Mouse (Mus musculus) adrenal gland, postnatal 4 days (tissue): ENCODE results near the gene Mmgt2. TPM values are rescaled to one million over a fixed set of nuclear protein-coding genes. Genes with fewer than 3 reads are reported as not detected.
A peak's percentile ranks its signal among the peaks of the same experiment; 100 is the strongest.

Experiments used
- DNase-seq, 2 experiments: peaks; one replicate each; pipeline ENCODE4 v3.0.0; 2021 to 2022; ENCODE audit warnings: low spot score in 2 of 2, mixed read lengths in 2 of 2
- total RNA-seq, 2 experiments: library from RNA; stranded (reverse); gene quantifications; 2 replicates each; pipeline ENCODE4 v1.2.3; 2021

The Mmgt2 gene
- total RNA-seq, 2 experiments from 2014 or later = 49.0 to 53.5 TPM

DNA sequence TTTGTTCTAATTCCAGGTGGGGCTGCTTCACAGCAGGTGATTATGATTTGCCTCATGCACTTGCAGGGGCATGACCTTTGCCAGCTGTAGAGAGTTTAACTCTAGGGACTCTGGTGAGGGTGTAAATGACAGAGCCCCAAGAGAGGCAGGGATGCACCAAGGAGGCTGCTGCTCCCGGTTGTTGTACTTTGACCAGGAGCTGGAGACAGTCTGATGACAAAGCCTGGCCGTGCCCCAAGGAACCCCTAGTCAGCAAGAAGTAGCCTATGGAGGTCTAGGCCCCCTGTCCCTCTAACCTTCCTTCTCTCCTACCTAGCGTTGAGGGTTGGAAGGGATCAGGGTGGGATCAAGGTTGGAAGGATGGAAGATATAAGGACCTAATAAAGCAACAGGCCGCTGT, 33.0 kb upstream of the Mmgt2 start:
- no peak for DNase-seq

DNA sequence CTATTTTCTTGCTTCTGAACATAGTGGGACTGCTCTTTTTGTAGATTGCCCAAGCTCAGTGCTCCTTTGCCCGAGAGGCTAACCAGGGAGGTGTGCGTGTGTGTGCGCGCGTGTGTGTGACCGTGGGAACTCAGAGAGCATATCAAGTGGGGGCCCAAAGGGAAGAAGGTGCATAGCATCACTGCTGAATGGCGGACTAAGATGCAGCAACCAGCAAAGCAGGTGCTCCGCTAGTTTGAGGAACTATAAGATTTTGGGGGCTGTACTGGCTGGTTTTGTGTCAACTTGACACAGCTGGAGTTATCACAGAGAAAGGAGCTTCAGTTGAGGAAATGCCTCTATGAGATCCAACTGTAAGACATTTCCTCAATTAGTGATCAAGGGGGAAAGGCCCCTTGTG, 27.4 kb upstream of the Mmgt2 start:
- no peak for DNase-seq

DNA sequence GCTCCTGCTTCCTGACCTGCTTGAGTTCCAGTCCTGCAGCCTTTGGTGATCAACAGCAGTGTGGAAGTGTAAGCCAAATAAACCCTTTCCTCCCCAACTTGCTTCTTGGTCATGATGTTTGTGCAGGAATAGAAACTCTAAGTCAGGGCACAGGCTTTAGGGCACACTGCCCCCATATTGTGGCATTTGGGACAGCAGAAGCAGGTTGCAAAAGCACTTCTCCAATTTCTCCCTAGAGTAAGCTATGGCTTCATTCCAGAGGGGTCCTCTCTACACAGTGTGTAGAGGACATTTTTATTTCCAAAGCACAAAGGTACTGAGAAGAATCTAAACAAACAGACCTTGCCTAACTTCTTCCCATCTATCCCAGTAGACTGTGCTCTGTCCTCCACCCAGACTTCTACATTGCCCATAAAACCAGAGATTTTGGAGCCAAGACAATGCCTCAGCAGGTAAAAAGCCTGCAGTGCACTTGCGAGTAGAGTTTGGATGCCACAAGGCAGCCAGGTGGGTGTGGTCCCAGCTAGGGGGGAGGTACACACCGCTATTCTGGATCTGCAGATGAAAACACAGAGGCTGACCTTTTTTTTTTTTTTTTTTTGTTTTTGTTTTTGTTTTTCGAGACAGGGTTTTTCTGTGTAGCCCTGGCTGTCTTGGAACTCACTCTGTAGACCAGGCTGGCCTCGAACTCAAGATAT, 26.7 kb upstream of the Mmgt2 start:
- DNase-seq = no peak

DNA sequence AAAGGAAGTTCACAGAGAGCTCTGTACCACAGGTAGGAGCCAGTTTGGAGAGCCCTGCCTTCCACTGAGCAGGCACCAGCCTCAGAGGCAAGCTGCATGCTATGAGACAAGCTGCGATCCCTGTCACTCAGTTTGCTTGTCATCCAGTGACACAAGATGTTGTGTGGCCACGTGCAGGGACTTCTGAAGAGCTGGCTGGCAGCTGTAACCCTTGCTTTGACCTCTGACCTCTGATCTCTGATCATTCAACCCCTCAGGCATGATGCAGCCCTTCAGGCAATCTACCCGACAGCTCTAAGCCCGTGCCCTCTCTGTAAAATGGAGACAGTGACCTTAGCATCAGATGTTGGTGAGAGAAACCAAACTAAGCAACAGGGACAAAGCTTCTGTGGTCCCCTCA, 25.6 kb upstream of the Mmgt2 start:
- DNase-seq = no peak

DNA sequence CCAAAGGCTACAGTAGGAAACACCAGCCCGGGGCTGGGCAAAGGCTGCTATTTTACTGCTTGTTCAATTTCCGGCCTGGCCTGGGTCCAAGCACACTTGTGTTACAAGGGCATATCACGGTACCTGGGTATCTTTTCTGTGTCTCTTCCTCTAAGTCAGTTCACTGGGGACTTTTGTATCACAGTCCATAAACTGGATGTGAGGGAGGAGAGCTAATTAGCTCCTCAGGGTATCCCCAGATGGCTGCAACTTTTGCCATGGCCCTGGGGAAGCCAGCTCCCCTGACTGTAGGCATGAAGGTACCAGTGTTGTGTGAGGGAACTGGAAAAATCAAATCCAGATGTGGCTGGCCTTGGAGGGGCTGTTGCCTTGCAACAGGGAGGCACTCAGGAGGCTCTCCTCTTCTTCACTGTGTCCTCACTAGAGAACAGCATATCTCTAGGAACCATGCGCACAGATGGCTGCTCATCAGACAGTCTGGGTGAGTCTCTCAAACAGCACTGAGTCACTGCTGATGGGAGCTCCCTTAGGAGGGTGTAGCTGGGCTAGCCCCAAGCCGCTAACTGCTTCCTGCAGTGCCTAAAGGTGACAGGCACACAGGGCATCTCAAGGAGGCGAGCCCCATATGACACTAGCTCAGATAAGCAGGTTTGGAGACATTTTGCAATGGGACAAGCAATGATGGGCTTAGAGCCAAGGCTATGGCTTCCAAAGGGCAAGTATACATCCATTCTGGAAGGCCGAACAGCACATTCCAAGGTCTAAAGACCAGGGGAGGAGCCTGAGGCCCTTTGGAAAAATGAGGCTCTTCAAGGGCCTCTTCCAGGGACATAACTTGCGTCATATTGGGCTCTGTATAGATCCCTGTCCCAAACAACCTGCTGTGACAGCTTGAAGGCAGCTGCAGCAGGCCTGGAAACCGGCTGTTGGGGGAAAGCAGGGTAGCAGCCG, 23.8 kb upstream of the Mmgt2 start:
- DNase-seq = peak in 1 of 2 experiments; percentile 53

DNA sequence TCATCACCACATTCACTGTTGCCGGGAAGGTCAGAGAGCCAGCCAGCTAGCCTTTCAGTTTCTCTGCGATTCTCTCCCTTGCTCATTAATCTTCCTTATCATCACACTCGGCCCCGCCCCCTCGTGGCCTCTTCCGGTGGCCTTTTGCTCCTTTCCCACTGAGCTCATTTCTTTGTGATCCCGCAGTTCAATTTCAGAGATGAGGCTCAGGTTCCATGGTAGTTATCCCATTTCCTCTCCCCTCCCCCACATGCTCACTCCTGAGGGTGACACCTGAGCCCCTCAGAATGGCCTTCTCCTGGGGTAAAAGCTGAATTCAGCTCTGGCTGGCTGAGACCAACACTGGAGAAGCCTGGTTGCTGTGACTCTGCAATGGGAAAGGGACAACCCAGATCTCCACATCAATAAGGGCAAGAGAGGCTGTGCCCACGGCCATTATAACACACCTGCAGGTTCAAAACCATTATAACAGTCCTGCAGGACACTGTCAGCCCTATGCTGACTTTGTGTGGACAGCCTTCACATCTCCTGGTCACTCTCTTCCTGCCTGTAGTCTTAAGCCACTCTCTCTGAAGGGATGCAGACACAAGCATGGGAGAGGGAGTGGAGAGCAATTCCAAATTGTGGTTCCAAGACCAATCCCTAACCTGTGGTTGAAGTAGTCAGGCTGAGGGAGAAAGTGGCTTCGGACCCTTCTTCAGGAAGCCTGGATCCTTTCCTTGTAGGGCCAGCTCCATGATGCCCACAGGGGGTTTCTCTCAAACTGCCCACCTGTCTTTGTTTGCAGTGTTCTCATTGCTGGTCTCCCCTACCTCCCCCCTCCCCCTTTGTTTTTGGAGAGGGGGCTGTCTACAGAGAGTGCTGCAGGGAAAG, 18.9 kb upstream of the Mmgt2 start:
- peak in 1 of 2 experiments; percentile 43 for DNase-seq

DNA sequence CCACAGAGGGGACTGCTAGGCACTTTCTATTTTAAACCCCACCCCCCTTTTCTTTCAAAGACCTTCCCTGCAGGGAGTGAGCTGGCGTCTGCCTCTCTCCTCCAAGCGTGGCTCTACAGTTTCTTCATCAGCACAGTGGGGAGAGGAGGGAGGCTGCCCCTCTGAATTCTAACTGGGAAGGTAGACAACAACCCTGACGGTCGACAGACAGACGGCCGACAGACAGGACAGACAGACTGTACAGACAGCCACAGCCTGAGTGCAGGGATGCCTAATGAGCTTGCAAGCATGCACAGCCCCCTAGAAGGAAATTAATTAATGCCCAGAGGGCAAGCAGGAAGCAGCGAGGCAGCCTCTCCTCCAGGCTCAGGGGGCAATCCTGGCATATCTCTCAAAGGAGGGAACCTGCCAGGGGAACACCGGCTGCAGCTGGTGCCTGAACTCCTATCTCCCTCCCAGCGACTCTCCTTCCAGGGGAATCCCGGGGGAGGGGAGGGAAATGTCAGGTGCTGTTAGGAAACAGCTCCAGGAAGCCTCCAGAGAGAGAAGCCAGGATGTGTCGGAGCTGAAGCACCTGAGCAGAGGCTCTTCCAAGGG, 18.1 kb upstream of the Mmgt2 start:
- no peak for DNase-seq

DNA sequence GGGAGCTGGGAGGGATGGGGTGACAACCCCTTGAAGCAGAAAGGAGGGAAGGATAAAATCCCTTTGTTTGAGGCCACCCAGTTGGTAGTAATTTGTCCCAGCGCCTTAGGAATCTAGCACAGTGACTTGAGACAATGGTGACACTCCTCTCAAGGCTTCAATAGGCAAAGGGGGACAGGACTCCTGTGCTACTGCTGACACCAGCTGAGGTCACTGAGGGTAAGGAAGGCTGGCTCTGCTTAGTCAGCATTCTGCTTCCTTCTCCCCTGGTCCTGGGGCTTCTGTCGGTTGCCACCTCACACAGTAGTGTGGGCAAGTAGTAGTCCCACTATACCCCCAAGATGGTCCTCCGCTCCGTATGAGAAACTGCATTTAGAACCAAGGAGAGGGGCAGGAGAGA, 17.3 kb upstream of the Mmgt2 start:
- DNase-seq = no peak

DNA sequence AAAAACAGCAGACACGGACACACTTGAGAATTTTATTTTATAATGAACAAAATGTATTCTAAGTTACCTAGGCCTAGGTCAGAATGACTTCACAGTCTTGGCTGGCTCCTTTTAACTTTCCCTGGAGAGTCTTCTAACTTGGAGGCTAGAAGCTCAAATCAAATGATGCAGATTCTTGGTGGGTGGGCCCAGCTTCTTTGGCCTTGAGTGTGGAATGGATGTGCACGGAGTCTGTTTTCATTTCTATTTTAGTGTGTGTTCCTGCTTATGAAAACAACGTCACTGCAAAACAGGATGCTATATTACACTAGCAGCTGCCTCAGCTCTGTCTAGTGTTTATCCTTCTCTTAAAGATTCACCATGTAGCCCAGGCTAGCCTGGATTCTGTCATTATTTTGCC, 13.1 kb upstream of the Mmgt2 start:
- DNase-seq = no peak

DNA sequence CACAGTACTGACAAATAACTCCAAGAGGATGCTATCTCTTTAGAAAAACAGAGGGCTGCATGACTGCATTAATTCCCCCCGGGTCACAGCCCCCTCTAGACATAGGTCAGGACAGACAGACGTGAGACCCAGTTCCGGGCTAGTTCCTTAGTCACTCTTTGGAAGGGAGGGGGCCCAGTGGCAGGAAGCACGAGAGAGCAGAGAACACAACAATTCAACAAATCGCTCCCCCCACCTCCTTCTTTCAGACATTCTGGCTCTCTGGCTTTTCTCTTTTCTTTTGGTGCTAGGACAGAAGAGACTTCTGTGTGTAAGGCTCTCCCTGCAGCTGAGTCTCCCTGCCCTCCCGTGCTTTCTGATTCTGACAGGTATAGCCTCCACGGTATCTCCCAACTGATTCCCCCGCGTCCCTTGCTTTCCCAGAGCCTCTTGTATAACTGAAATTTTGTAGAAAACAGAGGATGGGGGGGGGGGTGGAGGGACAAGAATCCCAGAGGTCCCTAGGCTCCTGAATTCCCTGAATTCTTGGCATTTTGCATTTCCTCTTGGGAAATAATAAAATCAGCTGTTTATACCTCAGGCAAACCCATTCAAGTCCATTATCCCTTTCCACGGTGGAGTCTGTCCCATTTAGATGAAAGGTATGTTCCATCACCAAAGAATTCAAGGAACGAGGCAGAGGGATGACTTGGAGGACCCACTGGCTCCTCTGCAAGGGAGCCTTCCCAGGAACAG, 12.2 kb upstream of the Mmgt2 start:
- no peak for DNase-seq

DNA sequence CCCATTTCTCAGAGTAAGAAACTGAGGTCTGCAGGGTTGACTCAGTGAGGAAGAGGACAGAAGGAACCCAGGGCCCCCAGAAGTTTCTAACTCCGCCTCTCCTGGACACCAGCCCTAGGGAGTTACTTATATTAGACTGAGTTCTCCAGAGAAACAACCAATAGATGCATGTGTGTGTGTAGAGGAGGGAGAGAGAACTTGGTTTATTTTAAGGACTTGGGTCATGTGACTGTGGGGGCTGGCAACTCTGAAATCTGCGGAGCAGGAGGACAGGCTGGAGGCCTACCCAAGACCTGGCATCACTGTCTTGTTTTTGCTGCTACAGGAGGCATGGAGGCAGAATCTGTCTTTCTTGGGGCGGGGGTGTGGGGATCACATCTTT, 11.6 kb upstream of the Mmgt2 start:
- no peak for DNase-seq

DNA sequence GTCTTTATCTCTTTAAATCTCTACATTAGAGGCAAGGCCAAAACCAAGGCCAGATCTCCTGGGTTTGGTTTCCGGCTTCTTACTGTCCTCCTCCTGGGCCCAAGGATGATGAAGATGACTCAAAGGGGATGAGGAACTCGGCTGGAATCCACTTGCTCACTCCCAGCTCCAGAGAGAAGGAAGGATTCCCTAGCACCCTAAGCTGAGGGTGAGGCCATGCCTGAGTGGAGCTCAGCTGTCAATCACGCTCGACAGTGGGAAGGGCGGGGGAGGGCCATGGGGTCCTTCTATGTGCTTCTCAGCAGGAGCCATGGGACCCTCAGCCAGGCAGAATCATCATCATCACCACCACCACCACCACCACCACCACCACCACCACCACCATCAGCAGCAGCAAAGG, 11.1 kb upstream of the Mmgt2 start:
- DNase-seq = no peak

DNA sequence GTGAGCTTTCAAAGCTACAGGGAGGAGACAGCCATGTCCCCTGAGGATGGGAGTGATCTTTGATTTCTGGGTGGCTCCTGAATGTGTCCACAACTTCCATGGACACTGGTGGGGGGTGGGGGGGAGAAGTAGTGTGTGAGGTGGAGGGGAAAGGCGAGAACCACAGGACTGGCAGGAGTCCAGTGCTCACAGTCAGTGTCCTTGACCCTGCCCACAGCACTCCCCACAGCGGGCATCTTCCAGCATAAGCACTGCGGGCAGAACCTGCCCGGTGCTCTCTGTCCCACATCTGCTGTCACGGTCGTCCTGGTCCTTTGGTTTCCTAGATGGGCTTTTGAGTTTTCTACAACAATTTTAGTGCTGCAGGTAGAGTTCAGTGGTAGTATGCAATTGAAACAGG, 10.7 kb upstream of the Mmgt2 start:
- no peak for DNase-seq

DNA sequence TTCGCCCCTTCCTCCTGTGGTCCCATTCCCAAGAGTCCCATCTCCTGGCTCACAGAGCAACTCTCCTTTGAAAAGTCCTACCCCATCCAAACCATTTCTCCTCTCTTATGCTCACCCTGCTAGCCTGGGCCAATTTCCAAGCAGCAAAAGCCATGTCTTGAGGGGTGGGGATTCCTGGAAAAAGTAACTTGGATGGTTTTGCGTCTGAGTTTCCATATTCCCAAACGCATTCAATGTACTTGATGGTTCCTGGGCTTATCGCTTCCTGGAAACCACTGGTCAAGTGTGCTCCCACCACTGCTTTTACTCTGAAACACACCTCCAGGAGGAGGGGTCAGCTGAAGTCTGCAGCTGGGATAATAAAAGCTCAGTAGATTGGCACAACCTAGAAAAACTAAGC, 10.1 kb upstream of the Mmgt2 start:
- DNase-seq = no peak

DNA sequence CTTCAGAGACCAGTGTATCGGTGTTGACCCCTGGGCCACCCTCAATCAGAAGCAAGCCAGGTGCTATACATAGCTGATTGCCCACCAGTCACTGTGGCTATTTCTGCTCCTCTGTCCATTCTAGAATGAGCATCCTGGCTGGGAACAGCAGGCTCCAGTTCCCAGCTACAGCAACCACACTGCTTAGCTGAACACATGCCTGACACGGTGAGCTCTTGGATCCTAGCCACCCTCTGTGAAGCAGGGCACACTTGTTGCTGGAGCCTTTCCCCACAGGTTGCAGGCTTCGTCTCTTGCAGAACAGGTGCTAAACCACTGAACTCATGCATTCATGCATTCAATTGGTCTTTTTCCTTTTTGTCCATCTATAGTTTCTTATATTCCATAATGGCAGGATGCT, 8.1 kb upstream of the Mmgt2 start:
- no peak for DNase-seq

DNA sequence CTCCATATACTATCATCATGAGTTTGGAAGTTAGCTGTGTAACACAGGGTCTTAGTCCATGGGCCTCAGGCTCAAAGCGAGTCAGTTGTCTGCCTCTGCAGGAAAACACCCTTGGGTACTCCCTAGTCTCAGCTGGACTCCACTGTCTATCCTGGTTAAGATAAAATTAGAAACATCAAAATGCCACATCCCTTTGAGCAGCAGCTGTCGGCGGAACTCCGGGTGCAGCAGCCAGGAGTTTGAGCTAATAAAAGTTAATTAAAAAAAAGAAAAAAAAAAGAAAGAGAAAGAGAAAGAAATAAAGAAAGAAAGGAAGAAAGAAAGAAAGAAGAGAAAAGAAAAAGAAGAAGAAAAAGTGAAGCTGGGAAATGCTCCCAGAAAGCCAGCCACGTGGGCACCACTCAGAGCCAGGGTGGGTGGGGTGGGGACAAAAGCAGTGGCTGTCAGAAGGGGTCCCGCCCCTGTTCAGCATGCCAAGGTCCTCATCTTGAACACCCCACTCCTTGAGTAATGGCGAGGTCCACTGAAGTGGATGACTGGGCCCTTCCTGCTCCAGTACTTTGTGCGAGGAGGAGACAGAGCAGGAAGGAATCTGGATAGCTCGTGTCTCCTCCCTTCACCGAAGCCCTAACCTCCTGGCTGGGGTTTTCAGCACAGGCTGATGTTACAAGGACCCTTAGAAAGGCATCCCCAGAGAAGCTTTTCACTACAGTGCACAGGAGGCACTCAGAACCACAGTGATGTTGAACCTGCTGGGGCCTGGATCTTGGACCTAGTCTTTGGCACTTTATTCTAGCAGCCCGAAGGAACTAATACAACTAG, 6.2 kb upstream of the Mmgt2 start:
- DNase-seq = no peak

DNA sequence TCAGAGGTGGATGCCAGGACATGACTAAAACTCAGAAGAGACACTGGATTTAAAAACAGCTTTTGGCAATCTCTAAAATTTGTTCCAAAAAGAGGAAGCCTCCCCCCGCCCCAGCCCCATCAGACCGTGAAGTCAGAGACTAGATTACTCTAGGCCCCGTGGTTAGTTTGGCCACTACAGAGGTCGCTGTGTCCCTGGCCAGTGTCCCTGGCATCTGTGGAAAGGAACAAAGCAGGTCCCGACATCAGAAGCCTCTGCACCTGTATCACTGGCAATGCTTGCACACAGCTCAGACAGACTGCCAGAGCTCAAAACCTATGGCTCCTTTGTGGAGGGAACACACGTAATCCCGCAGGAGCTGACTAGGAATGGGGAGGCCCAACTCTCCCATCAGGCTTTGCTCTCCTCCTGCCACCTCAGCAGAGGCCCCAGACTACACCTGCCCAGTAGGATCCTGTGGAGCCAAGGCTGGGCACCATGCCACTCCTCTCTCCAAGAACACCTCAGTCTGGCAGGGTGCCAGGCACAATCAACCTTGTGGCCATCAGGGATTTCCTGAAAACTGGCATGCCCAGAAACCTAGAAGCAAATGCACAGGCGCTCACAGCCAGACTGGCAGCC, 5.3 kb upstream of the Mmgt2 start:
- no peak for DNase-seq

DNA sequence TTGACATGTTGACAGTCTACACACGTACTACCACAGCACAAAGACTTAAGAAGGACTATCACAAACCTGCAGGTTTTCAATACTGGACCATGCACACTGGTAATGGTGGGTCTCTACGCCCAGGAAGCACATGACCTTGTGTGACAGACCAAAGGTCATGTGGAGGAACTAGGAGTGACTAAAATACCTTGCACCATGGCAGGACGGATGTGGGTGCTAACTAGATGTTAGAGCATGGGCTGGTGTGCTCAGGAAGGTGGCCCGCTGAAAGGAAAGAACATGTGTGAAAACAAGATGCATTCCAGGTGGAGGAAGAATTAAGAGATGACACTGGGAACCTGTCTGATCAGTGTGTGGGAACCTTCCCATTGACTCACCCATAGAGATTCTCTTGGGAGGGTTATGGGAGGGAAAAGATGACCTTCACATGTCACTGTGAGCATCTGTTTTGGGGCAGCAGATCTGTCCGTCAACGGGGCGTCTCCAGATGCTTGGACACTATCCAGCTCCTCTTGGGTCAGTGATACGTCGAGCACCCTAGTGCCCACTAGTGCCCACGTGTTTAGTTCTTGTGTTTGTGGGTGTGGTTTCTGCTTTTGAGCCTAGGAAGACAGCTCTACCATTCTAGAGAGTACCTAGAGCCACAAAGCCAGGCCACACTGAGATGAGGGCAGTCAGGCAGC, 4.6 kb upstream of the Mmgt2 start:
- DNase-seq = no peak
